Mouse (Mus musculus) C3H10T1/2 (cell line): ENCODE data around the gene Crcp. TPM values are rescaled to one million over a fixed set of nuclear protein-coding genes. Genes with fewer than 3 reads are reported as not detected.

ENCODE experiments used
- polyA plus RNA-seq, 2 experiments: library from polyadenylated mRNA; unstranded; fragments of >200 nt; fragmentation: generic; extraction: Trizol; gene quantifications; one replicate each; pipeline ENCODE4 v1.2.1; 2012; ENCODE audit warnings: missing spikeins in 2 of 2

Crcp gene
- 10 to 100 TPM; 12.1 to 27.1 TPM for polyA plus RNA-seq

GRCm38 (mm10) chr5:130029142-130029897 lies at the start of gene Crcp, which contains the start of gene Asl:
TSS of gene Crcp (plus strand) at chr5:130029290.
TSS of gene Asl (minus strand) at chr5:130029247.

DNA sequence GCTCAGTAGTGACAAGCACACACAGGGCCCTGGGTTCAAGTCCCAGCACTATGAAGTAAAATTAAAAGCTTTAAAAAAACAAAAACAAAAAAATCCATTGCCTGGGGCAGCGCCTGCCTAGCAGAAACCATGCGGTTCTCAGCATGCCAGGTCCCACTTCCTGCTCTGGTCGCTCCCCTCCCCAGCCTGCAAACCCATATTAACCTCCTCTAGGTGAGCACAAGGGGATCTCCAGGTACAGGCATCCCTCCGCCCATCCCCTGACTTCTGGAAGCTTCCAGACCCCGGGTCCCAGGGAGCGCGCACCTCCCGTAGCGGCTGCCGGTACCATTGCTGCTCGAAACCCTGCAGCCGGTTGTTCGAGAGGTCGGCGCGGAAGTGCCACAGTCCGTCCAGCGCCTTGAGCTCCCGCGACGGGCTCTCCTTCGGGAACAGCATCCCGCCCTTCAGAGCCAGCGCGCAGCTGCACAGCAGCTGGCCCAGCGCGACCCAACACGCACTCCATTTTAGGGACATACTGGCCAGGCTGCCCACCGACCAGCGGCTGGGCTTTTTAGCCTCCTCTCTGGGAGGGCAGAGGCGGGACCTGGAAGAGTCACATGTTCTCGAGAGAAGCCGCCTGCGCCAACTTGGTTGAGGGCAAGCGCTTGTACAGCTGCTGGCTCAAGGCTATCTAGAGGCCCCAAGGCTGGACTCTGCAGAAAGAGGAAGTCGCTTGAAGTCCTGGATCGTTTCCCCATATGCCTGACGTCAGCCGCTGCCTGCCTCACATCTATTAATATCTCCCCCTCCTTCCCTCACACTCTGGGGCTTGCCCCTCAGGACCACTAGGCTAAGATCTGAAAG lies 26.6 kb upstream of the Crcp start, which contains the start of gene Gusb:
Gene Gusb, minus strand, starts transcription at position 749 of the 846 bp plus-strand sequence.

DNA sequence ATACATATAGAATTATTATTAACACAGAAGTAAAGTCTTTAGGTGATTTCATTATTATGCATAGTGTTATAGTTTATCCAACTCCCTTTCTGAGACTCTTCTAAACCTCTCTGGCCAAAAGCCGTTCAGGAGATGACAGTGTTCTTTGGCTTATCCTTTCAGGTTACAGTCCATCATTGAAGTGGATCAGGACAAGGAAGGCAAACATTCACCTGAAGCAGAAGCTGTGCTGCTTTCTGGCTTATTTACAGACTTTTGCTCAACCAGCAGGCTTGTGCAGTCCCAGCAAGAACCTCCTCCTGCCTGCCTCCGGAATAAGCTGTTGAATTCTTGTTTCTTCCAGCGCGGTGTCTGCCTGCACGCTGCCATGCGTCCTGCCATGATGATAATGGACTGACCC lies 43.9 kb downstream of the Crcp start, which contains the start of gene Tpst1:
Gene Tpst1, plus strand, starts transcription at position 301 of the 400 bp plus-strand sequence.

Other genes with a start within 250 kb of the Crcp start
- 10 to 100 TPM; 16.1 to 18.3 TPM for gene Psph, start 241.8 kb upstream of the Crcp start, polyA plus RNA-seq
- gene Sumf2, start 182.3 kb upstream of the Crcp start, polyA plus RNA-seq: 10 to 100 TPM; 32.9 to 43.9 TPM
- gene Chchd2, start 141.8 kb upstream of the Crcp start, polyA plus RNA-seq: 100 to 1,000 TPM; 595 to 650 TPM
- 1 to 10 TPM in 1 of 2 experiments, under 1 TPM in 1; 0.33 to 1.1 TPM for gene Zbed5, start 133.6 kb upstream of the Crcp start, polyA plus RNA-seq
- gene Phkg1, start 130.7 kb upstream of the Crcp start, polyA plus RNA-seq: 1 to 10 TPM in 1 of 2 experiments, under 1 TPM in 1; 0.05 to 5.7 TPM
- 1 to 10 TPM in 1 of 2 experiments, under 1 TPM in 1; 0.73 to 4.2 TPM for gene Nupr1l, start 120.8 kb upstream of the Crcp start, polyA plus RNA-seq
- gene Vkorc1l1, start 87.3 kb upstream of the Crcp start, polyA plus RNA-seq: 1 to 10 TPM; 3.9 to 9.1 TPM
- gene Gusb, start 26.2 kb upstream of the Crcp start, polyA plus RNA-seq: 10 to 100 TPM; 47.4 to 52.4 TPM
- gene Asl, start within 50 bp of the Crcp start, polyA plus RNA-seq: 10 to 100 TPM; 53.7 to 58.6 TPM
- 10 to 100 TPM in 1 of 2 experiments, 1 to 10 TPM in 1; 7.0 to 40.9 TPM for gene Tpst1, start 44.0 kb downstream of the Crcp start, polyA plus RNA-seq
- 1 to 10 TPM in 1 of 2 experiments, under 1 TPM in 1; 0.36 to 4.6 TPM for gene Kctd7, start 115.6 kb downstream of the Crcp start, polyA plus RNA-seq
- gene Rabgef1, start 142.5 kb downstream of the Crcp start, polyA plus RNA-seq: 10 to 100 TPM in 1 of 2 experiments, 1 to 10 TPM in 1; 1.7 to 13.0 TPM
- 10 to 100 TPM; 14.9 to 21.0 TPM for gene Tmem248, start 187.8 kb downstream of the Crcp start, polyA plus RNA-seq
- gene Sbds, start 226.2 kb downstream of the Crcp start, polyA plus RNA-seq: 10 to 100 TPM; 10.9 to 29.7 TPM
- 10 to 100 TPM; 13.8 to 19.3 TPM for gene Tyw1, start 226.3 kb downstream of the Crcp start, polyA plus RNA-seq